Mouse (Mus musculus) liver, adult 10 weeks (tissue): ENCODE results near the gene Tespa1. TPM values are rescaled to one million over a fixed set of nuclear protein-coding genes. Genes with fewer than 3 reads are reported as not detected.

Experiments used
- polyA plus RNA-seq: library from polyadenylated mRNA; stranded (reverse); fragments of 350-450 nt; fragmentation: Illumina TruSeq; extraction: RNeasy Lipid Tissue Mini Kit (QIAGEN cat#74804); gene quantifications from one replicate; pipeline ENCODE4 v1.2.3, GENCODE M21; 2014; ENCODE audit warnings: low read depth, low replicate concordance

Tespa1 gene
- 0.24 TPM for polyA plus RNA-seq

GRCm38 (mm10) chr10:130322637-130323036 is at the start of gene Tespa1:
Gene Tespa1 (plus strand): TSS chr10:130322870.

DNA sequence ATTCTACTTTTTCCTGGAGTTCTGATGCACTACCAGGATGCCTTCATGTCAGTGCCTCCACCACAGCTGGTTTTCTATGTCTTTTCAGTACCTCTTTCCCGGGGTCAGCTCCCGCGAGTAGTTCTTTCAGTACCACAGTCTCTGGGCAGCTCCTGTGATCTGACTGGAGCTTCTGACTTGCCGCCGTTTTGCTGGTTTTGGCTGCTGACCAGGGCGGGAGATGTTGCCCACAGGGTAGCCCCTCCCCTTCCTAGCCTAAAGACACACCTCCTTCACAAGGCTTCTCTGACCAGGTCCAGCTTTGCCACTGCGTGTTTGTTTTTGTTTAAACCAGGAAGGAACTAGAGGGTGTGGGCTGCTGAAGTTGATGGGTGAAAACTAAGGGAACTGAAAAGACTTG is 42.6 kb upstream of the Tespa1 start, which contains the start of gene Neurod4:
TSS of gene Neurod4 (minus strand) at position 175 of the 400 bp plus-strand sequence.

GRCm38 (mm10) chr10:130394232-130394631 is 71.6 kb downstream of the Tespa1 start, which contains the start of gene Vmn2r84:
Gene Vmn2r84 (minus strand): TSS chr10:130394332.

Other genes with a start within 250 kb of the Tespa1 start
- not detected for gene Olfr823, start 207.5 kb upstream of the Tespa1 start, polyA plus RNA-seq
- not detected for gene Olfr824, start 192.9 kb upstream of the Tespa1 start, polyA plus RNA-seq
- not detected for gene Olfr825, start 156.1 kb upstream of the Tespa1 start, polyA plus RNA-seq
- gene Olfr826, start 138.7 kb upstream of the Tespa1 start, polyA plus RNA-seq = not detected
- not detected for gene Olfr827, start 108.5 kb upstream of the Tespa1 start, polyA plus RNA-seq
- gene Neurod4, start 42.6 kb upstream of the Tespa1 start, polyA plus RNA-seq = not detected
- not detected for gene Vmn2r84, start 71.5 kb downstream of the Tespa1 start, polyA plus RNA-seq
- not detected for gene Vmn2r85, start 106.8 kb downstream of the Tespa1 start, polyA plus RNA-seq
- gene Vmn2r86, start 133.2 kb downstream of the Tespa1 start, polyA plus RNA-seq = not detected
- not detected for gene Vmn2r87, start 174.5 kb downstream of the Tespa1 start, polyA plus RNA-seq